Mouse (Mus musculus): ENCODE results near the gene Map1s. TPM values are rescaled to one million over a fixed set of nuclear protein-coding genes. Genes with fewer than 3 reads are reported as not detected.

Map1s gene
- polyA plus RNA-seq, 1 experiment, result 24.2 TPM

- Histone ChIP-seq H3K27ac (ENCODE audit: insufficient read depth, low read length) (no peak overlapping the region), H3K4me3 (ENCODE audit: insufficient read depth, low read length) (no peak overlapping the region), H3K4me1 (ENCODE audit: control insufficient read depth, insufficient read depth, low read length) (peaks cover 5% of the 10 kb centered on the region)
- TF ChIP-seq POLR2A (IDR thresholded peaks at IDR 0.05; ENCODE audit: low read depth, low read length) (no peak), CTCF (IDR thresholded peaks at IDR 0.05; ENCODE audit: borderline replicate concordance, insufficient read depth, low read length) (no peak)
Observed at GRCm38 (mm10) chr8:70911596-70911995, 5.9 kb downstream of the Map1s start.

GRCm38 (mm10) chr8:70912955-70913354 is 7.2 kb downstream of the Map1s start:
- Histone ChIP-seq H3K27ac (ENCODE audit: insufficient read depth, low read length) (no peak overlapping the region), H3K4me1 (ENCODE audit: control insufficient read depth, insufficient read depth, low read length) (no peaks in the 10 kb centered on the region; the same call in 1 of the 2 replicates), H3K4me3 (ENCODE audit: insufficient read depth, low read length) (no peak overlapping the region)
- TF ChIP-seq POLR2A (IDR thresholded peaks at IDR 0.05; ENCODE audit: low read depth, low read length) (no peak), CTCF (IDR thresholded peaks at IDR 0.05; ENCODE audit: borderline replicate concordance, insufficient read depth, low read length) (no peak)

GRCm38 (mm10) chr8:70913523-70913922 is 7.8 kb downstream of the Map1s start:
- H3K4me1 ChIP-seq (ENCODE audit: control insufficient read depth, insufficient read depth, low read length), result no peaks in the 10 kb centered on the region; the same call in 1 of the 2 replicates
- TF ChIP-seq POLR2A (IDR thresholded peaks at IDR 0.05; ENCODE audit: low read depth, low read length), result no peak
- no peak for TF ChIP-seq CTCF (IDR thresholded peaks at IDR 0.05; ENCODE audit: borderline replicate concordance, insufficient read depth, low read length)
- H3K27ac ChIP-seq (ENCODE audit: insufficient read depth, low read length), result no peak overlapping the region
- no peak overlapping the region for H3K4me3 ChIP-seq (ENCODE audit: insufficient read depth, low read length)

- H3K4me1 ChIP-seq (ENCODE audit: control insufficient read depth, insufficient read depth, low read length), result no peaks in the 10 kb centered on the region; the same call in 1 of the 2 replicates
- no peak overlapping the region for H3K27ac ChIP-seq (ENCODE audit: insufficient read depth, low read length)
- H3K4me3 ChIP-seq (ENCODE audit: insufficient read depth, low read length), result no peak overlapping the region
- TF ChIP-seq CTCF (IDR thresholded peaks at IDR 0.05; ENCODE audit: borderline replicate concordance, insufficient read depth, low read length) (no peak), POLR2A (IDR thresholded peaks at IDR 0.05; ENCODE audit: low read depth, low read length) (no peak)
Observed at GRCm38 (mm10) chr8:70914704-70915103, 9.0 kb downstream of the Map1s start.

- H3K27ac ChIP-seq (ENCODE audit: insufficient read depth, low read length), result no peak overlapping the region
- H3K4me3 ChIP-seq (ENCODE audit: insufficient read depth, low read length), result no peak overlapping the region
- TF ChIP-seq POLR2A (IDR thresholded peaks at IDR 0.05; ENCODE audit: low read depth, low read length), result no peak
- TF ChIP-seq CTCF (IDR thresholded peaks at IDR 0.05; ENCODE audit: borderline replicate concordance, insufficient read depth, low read length), result no peak
- H3K4me1 ChIP-seq (ENCODE audit: control insufficient read depth, insufficient read depth, low read length), result no peaks in the 10 kb centered on the region
Observed at GRCm38 (mm10) chr8:70920049-70920922, 14.6 kb downstream of the Map1s start.

GRCm38 (mm10) chr8:70924151-70924550 is 18.4 kb downstream of the Map1s start:
- Histone ChIP-seq H3K4me3 (ENCODE audit: insufficient read depth, low read length) (no peak overlapping the region), H3K4me1 (ENCODE audit: control insufficient read depth, insufficient read depth, low read length) (no peaks in the 10 kb centered on the region), H3K27ac (ENCODE audit: insufficient read depth, low read length) (no peak overlapping the region)
- TF ChIP-seq POLR2A (IDR thresholded peaks at IDR 0.05; ENCODE audit: low read depth, low read length), result no peak
- no peak for TF ChIP-seq CTCF (IDR thresholded peaks at IDR 0.05; ENCODE audit: borderline replicate concordance, insufficient read depth, low read length)

GRCm38 (mm10) chr8:70925754-70926153 is 20.0 kb downstream of the Map1s start:
- TF ChIP-seq CTCF (IDR thresholded peaks at IDR 0.05; ENCODE audit: borderline replicate concordance, insufficient read depth, low read length) (no peak), POLR2A (IDR thresholded peaks at IDR 0.05; ENCODE audit: low read depth, low read length) (no peak)
- Histone ChIP-seq H3K27ac (ENCODE audit: insufficient read depth, low read length) (no peak overlapping the region), H3K4me1 (ENCODE audit: control insufficient read depth, insufficient read depth, low read length) (no peaks in the 10 kb centered on the region), H3K4me3 (ENCODE audit: insufficient read depth, low read length) (no peak overlapping the region)

GRCm38 (mm10) chr8:70926396-70926795 is 20.7 kb downstream of the Map1s start:
- Histone ChIP-seq H3K4me3 (ENCODE audit: insufficient read depth, low read length) (no peak overlapping the region), H3K27ac (ENCODE audit: insufficient read depth, low read length) (no peak overlapping the region), H3K4me1 (ENCODE audit: control insufficient read depth, insufficient read depth, low read length) (no peaks in the 10 kb centered on the region)
- TF ChIP-seq CTCF (IDR thresholded peaks at IDR 0.05; ENCODE audit: borderline replicate concordance, insufficient read depth, low read length) (no peak), POLR2A (IDR thresholded peaks at IDR 0.05; ENCODE audit: low read depth, low read length) (no peak)

GRCm38 (mm10) chr8:70928096-70928495 is 22.4 kb downstream of the Map1s start:
- TF ChIP-seq POLR2A (IDR thresholded peaks at IDR 0.05; ENCODE audit: low read depth, low read length) (no peak), CTCF (IDR thresholded peaks at IDR 0.05; ENCODE audit: borderline replicate concordance, insufficient read depth, low read length) (no peak)
- Histone ChIP-seq H3K27ac (ENCODE audit: insufficient read depth, low read length) (no peak overlapping the region), H3K4me3 (ENCODE audit: insufficient read depth, low read length) (no peak overlapping the region), H3K4me1 (ENCODE audit: control insufficient read depth, insufficient read depth, low read length) (no peaks in the 10 kb centered on the region)

- TF ChIP-seq POLR2A (IDR thresholded peaks at IDR 0.05; ENCODE audit: low read depth, low read length), result no peak
- TF ChIP-seq CTCF (IDR thresholded peaks at IDR 0.05; ENCODE audit: borderline replicate concordance, insufficient read depth, low read length), result no peak
Observed at GRCm38 (mm10) chr8:70928778-70929322, 23.1 kb downstream of the Map1s start.

More at GRCm38 (mm10) chr8:70928778-70929322, 23.1 kb downstream of the Map1s start:
- H3K27ac ChIP-seq (ENCODE audit: insufficient read depth, low read length), result no peak overlapping the region
- no peak overlapping the region for H3K4me3 ChIP-seq (ENCODE audit: insufficient read depth, low read length)
- H3K4me1 ChIP-seq (ENCODE audit: control insufficient read depth, insufficient read depth, low read length), result no peaks in the 10 kb centered on the region
